Mouse (Mus musculus): ENCODE data around the gene Atg16l2.

The Atg16l2 gene

DNA sequence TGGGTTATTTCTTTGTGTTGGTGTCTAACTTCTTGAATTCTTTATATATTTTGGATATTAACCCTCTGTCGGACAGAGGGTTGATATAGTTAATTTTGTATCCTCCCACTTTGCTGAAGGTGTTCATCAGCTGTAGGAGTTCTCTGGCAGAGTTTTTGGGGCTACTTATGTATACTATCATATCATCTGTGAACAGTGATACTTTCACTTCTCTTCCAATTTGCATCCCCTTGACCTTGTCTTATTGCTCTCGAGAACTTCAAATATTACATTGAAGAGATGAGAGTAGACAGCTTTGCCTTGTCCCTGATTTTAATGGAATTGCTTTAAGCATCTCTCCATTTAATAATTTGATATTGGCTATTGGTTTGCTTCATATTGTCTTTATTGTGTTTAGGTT is 78.5 kb downstream of the Atg16l2 start:
- no peak for DNase-seq (ENCODE audit: low read depth)

DNA sequence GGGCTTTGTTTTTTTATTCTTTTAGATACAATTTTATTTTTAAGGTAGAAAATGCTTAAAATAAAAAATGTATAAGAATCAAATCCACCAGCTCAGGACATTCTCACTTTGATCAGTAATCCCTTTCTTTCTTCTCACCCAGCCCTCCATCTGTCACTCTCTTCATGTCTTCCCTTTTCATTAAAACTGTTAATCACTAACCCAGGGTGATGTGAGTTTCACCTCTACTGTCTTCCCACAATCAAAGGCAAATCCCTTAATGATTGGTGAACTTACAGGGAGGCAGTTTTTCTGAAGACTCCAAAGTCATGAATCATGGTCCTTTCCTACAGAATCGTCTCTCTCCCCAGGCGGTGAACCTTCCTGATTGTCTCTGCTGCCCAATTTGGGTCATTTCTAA is 85.3 kb downstream of the Atg16l2 start:
- DNase-seq (ENCODE audit: low read depth): no peak

DNA sequence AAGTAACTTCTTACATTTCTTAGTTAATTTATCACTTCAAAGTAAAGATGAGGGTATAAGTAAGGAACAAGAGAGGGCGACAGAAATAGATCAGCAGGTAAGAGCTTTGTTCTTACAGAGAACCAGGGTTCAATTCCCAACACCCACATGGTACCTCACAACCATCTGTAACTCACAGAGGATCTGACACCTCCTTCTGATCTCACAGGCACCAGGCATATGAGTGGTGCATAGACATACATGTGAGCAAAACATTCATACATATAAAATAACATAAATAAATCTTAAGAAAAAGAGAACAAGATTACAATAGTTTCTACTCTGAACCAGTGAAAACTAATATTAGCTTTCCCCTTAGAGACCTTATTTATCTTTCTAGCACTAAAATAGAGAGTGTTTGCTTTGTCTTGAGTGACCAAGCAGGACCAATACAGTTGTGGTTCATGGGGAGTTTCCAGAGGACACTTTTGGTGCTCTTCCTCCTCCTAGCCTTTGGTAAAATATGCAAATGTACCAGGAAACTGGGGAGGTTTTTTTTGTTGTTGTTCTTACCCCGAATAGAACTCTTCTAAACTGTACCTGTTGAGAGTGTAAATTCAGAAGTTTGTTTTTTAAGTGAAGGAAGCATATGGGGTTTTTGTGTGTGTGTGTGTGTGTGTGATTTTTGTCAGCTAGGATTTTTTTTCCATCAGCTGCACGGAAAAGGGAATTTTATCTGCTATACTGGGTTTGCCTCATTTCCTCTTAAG is 88.4 kb downstream of the Atg16l2 start:
- no peak for DNase-seq (ENCODE audit: low read depth)
